Mouse (Mus musculus) megakaryocyte, embryonic 14.5 days (primary cell): Measurements from ENCODE around the gene Fgfr2. TPM values are rescaled to one million over a fixed set of nuclear protein-coding genes. Genes with fewer than 3 reads are reported as not detected.

Source experiments
- H3K27me3 ChIP-seq: replicated peaks from 2 replicates; pipeline ENCODE3; 2012; ENCODE audit warnings: inconsistent platforms
- H3K36me3 ChIP-seq: replicated peaks from 2 replicates; pipeline ENCODE3; 2012; ENCODE audit warnings: low read length, inconsistent platforms, mixed read lengths
- H3K4me1 ChIP-seq: 2 replicates; pipeline ENCODE4 v1.6.1; 2012; ENCODE audit warnings: inconsistent platforms
- H3K4me3 ChIP-seq: replicated peaks from 2 replicates; pipeline ENCODE3; 2012; ENCODE audit warnings: moderate library complexity, mild to moderate bottlenecking, inconsistent platforms
- H3K9me3 ChIP-seq: 2 replicates; pipeline ENCODE4 v1.6.1; 2012; ENCODE audit warnings: inconsistent platforms
- FLI1 ChIP-seq: IDR thresholded peaks from 2 replicates; pipeline ENCODE4 v1.6.1; 2012; ENCODE audit warnings: low read length, inconsistent platforms, mixed read lengths
- GATA1 ChIP-seq: IDR thresholded peaks from 3 replicates; pipeline ENCODE4 v1.6.1; 2012; ENCODE audit warnings: mixed read lengths, low read length, inconsistent platforms, borderline replicate concordance
- polyA plus RNA-seq: library from polyadenylated mRNA; stranded (reverse); fragments of >175 nt; gene quantifications from 2 replicates; pipeline ENCODE4 v1.2.3, GENCODE M21; 2012; ENCODE audit warnings: low replicate concordance; ENCODE audit not compliant: insufficient read depth

The Fgfr2 gene
- polyA plus RNA-seq, 1 experiment: 0.45 TPM

DNA sequence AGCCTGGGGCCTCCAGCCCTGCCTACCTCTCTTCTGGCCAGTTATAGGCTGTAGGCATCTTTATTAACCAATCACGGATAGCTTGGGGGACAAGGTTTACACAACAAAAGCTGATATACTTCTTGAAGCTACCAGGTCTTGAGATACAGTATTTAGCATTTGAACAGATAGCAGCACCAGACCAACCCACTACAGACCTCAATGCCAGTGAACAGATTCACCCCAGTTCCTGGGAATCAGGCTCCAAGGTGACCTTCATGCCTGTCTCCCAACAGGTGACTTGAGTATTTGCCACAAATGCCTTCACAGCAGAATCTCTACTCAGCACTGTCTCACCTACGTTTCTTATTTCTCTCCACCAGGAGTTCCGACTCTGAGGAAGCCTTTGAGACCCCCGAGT, 2406.8 kb downstream of the Fgfr2 start:
- Histone ChIP-seq H3K36me3 (no peaks in the 10 kb centered on the region), H3K4me1 (no peaks in the 10 kb centered on the region), H3K9me3 (no peaks in the 10 kb centered on the region), H3K4me3 (no peak overlapping the region), H3K27me3 (peaks cover 8% of the 10 kb centered on the region)
- TF ChIP-seq FLI1 (no peak), GATA1 (no peak)

DNA sequence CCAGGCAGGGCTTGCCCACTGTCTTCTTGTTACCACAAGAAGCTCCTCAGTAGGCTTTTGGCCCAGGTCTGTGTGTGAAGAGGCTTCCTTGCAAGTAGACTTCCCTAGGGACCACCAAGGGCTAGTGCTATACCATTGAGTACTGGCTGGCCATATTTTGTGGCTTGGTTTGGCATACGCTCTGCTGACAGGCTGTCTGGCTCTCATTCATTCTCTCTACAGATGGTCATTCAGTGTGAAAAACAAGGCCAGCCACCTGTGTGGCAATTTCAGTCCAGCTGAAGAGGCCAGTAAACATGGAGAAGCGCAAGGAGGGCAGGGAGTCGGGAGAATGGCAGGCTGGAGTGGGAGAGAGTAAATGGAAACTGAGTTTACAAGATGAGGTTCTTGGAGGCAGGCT, 2407.7 kb downstream of the Fgfr2 start:
- H3K4me1 ChIP-seq: no peaks in the 10 kb centered on the region
- TF ChIP-seq GATA1 (no peak), FLI1 (no peak)
- peaks cover 7% of the 10 kb centered on the region for H3K27me3 ChIP-seq
- no peak overlapping the region for H3K4me3 ChIP-seq
- no peaks in the 10 kb centered on the region for H3K9me3 ChIP-seq
- H3K36me3 ChIP-seq: no peaks in the 10 kb centered on the region

DNA sequence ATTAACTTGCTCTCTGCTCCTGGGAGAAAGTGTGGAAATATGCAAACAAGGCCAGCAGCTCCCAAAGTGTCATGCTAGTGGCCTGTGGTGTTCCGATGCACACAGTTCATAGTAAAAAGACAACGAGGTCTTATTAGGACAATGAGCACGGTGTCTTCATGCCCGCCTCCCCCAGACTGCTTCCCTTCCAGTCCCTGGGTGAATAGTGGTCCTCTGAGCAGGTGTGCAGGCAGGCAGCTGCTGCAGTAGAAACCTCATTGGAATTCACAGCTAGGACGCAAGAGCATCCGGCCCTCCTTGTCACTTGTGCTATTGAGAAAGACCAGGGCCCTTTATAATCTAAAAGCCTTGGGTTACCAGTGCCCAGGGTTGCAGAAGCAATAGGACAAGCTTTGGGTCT, 2409.8 kb downstream of the Fgfr2 start:
- TF ChIP-seq FLI1 (no peak), GATA1 (no peak)
- Histone ChIP-seq H3K9me3 (no peaks in the 10 kb centered on the region), H3K36me3 (no peaks in the 10 kb centered on the region)

DNA sequence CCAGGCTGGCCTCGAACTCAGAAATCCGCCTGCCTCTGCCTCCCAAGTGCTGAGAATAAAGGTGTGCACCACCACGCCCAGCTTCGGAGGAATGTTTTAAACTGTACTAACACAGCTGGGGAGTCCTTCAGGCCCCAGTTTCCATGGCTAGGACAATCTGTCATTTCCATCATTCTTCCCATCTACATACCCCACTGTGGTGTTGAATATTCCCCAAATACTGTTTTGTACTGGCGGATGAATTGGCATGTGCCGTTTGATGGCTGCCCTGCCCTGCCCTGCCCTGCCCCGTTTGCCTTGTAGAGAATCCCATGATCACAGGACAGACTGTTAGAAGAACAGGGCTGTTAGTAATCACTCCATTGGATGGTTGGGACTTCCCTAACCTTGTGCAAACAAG, 2411.3 kb downstream of the Fgfr2 start:
- Histone ChIP-seq H3K9me3 (no peaks in the 10 kb centered on the region), H3K27me3 (peaks cover 12% of the 10 kb centered on the region), H3K4me1 (no peaks in the 10 kb centered on the region), H3K4me3 (no peak overlapping the region), H3K36me3 (no peaks in the 10 kb centered on the region)
- TF ChIP-seq GATA1: no peak
- no peak for TF ChIP-seq FLI1

More for the DNA sequence above, 2409.8 kb downstream of the Fgfr2 start:
- peaks cover 10% of the 10 kb centered on the region for H3K27me3 ChIP-seq
- no peak overlapping the region for H3K4me3 ChIP-seq
- no peaks in the 10 kb centered on the region for H3K4me1 ChIP-seq

DNA sequence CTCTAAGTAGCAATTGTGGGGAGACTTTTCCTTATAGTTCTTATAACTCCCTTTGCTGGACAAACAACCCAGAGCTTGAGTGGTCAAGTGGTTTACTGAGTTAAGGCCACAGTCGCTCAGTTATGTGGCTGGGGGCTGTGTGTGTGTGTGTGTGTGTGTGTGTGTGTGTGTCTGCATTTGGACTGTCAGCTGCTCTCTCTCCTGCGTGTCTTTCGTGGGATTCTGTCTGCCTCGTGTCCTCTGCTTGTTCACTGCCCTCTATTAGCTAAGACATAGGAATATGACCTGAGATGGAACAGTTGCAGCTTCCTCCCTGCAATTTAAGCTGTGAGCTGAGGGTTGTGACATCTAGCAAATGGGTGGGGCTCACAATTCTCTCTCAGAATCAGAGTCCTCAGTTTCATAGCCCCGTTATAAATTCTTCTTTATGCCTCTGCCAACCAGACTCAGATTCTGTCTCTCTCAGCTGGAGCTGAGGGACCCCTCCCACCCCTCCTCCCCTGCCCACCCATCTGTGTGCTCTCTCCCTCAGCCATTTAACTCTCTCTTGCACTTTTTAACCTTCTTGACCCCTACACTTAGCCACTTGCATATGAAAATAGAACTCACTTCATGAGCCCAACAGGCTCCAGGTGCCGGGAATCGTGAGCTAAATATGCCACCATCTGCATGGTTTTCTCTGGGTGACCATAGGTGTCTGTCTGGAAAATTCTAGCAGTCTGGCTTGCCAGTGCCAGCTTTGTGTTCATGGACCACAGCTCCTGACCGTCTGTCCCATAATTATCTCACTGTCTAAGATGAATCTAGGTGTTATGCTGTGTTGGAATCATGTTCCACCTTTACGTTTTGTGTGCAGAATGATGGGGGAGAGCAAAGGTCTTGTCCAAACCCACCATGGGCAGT, 2413.5 kb downstream of the Fgfr2 start:
- H3K9me3 ChIP-seq: no peaks in the 10 kb centered on the region
- no peaks in the 10 kb centered on the region for H3K4me1 ChIP-seq
- H3K36me3 ChIP-seq: no peaks in the 10 kb centered on the region
- H3K4me3 ChIP-seq: no peak overlapping the region
- peaks cover 8% of the 10 kb centered on the region for H3K27me3 ChIP-seq
- TF ChIP-seq GATA1 (no peak), FLI1 (no peak)

DNA sequence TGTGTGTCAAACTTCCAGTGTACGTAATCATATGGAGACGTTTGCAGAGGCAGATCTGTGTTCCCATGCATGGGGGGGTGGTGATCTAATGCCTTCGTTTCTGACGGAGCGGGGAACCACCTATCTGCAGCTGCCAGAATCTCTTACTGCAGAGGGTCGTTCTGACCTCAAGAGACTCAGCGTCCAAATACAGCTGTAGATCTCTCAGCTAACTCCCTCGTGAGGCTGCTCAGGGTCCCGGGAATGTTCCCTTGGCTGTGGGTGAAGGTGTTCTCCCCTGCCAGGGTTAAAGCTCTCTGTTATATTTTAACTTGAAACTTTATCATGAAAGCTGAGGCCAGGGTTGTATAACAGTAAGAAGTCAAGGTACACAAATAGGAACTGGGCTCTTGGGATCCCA, 2414.2 kb downstream of the Fgfr2 start:
- H3K4me1 ChIP-seq: no peaks in the 10 kb centered on the region
- peaks cover 8% of the 10 kb centered on the region for H3K27me3 ChIP-seq
- H3K36me3 ChIP-seq: no peaks in the 10 kb centered on the region
- no peaks in the 10 kb centered on the region for H3K9me3 ChIP-seq
- H3K4me3 ChIP-seq: no peak overlapping the region
- TF ChIP-seq GATA1 (no peak), FLI1 (no peak)

DNA sequence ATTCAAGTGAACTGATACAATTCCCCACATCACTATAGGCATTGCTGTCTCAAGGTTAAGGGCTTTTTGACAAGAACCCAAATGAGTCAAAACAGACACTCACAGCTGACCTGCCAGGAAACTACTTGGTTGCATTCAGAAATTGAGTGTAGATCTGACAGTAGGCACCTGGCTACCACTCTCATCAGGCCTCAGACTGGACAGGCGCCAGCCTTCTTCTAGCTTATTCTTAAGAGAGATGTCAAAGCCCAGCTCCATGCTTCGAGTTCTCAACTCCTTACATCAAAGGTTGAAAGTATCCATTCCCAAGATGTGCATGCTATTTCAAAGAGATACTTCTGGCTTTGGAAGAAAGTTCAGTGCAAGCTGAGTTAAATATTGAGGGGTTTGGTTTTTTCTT, 2417.9 kb downstream of the Fgfr2 start:
- no peaks in the 10 kb centered on the region for H3K36me3 ChIP-seq
- no peaks in the 10 kb centered on the region for H3K9me3 ChIP-seq
- peaks cover 10% of the 10 kb centered on the region for H3K27me3 ChIP-seq
- no peaks in the 10 kb centered on the region for H3K4me1 ChIP-seq
- no peak overlapping the region for H3K4me3 ChIP-seq
- TF ChIP-seq GATA1 (no peak), FLI1 (no peak)

DNA sequence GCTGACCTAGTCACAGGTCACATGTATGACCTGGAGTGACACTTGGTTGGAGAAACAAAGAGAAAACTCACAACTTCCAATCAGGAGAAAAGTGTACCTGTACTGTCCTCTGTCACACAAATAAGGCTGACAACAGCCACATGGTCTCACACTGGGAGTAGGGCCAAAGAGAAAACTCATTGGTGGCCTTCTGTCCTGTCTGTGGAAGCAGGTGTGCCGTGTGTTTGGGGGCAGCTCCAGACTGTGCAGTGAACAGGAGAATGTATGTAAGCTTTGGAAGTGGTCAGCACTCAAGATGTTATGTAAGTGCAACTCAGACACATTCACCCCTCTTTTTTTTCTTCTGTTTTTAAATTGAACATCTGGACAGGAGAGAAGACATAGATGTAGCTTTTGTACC, 2421.8 kb downstream of the Fgfr2 start:
- no peak for TF ChIP-seq FLI1
- no peak for TF ChIP-seq GATA1
- Histone ChIP-seq H3K4me3 (no peak overlapping the region), H3K36me3 (no peaks in the 10 kb centered on the region), H3K9me3 (no peaks in the 10 kb centered on the region), H3K4me1 (no peaks in the 10 kb centered on the region), H3K27me3 (peaks cover 8% of the 10 kb centered on the region)

DNA sequence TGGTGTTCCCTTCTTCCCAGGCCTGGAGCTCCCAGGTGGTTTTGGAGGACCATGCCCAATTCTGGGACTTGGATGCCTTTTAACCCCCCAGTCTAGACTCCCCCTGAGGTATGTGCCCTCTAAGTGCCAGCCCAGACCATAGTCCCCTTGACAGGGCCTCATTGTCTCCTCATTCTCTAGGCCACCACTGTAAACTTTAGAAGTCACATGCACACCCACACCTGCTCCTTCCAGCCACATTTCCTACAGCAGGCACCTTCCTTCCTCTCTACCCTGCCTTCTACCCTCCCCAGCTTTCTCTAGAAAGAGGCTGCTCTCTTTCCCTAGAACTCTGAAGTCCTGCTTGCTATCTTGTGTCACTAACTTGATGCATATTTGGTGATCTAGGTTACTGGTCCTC, 2424.7 kb downstream of the Fgfr2 start:
- H3K4me1 ChIP-seq: no peaks in the 10 kb centered on the region; the same call in 1 of the 2 replicates
- H3K36me3 ChIP-seq: no peaks in the 10 kb centered on the region
- TF ChIP-seq GATA1 (no peak), FLI1 (no peak)
- H3K4me3 ChIP-seq: no peak overlapping the region
- no peaks in the 10 kb centered on the region for H3K9me3 ChIP-seq
- H3K27me3 ChIP-seq: peaks cover 19% of the 10 kb centered on the region
